Mouse (Mus musculus) MN1 (cell line): ENCODE data around the gene Upb1.
A peak's percentile ranks its signal among the peaks of the same experiment; 100 is the strongest.

Experiments used
- DNase-seq: peaks from one replicate; pipeline ENCODE4 v3.0.0-alpha.2; 2016; ENCODE audit warnings: low spot score

The Upb1 gene

DNA sequence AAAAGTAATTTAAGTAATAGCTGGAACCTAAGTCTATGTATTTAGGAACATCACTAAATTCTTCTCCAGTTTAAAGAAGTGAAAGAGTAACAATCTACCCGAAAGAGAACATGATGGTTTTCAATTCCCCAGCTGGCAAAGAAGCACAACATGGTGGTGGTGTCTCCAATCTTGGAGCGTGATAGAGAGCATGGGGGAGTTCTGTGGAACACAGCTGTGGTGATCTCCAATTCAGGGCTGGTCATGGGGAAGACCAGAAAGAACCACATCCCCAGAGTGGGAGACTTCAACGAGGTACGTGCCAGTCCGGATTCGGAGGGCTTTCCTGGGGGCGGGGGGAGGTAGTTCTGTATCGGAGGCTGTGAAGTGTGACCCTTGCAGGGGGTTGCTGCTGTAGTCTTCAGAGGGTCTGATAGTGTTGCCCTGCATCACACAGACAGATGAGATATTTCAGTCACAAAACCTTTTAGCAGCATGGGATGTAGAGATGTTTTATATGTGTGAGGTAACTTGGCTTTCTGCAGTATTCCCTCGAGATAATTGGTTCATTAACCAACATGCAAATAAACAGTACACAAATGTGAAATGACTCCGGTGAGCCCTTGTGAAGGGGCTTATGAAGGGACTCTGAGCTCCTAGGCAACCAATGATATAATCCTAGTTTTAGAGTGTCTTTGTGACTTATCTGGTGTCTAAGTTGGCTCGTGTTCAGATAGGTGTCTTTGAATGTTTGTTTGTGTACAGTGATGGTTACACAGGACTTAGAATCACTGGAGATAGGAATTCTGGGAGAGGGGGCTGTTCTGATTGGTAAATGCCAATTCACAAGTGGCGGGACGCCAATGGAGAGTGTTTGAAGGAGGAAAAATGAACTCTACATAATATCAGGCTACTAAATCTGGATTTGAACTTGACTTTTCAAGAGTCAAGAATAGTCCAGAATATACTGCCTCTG is 27.4 kb downstream of the Upb1 start:
- no peak for DNase-seq

DNA sequence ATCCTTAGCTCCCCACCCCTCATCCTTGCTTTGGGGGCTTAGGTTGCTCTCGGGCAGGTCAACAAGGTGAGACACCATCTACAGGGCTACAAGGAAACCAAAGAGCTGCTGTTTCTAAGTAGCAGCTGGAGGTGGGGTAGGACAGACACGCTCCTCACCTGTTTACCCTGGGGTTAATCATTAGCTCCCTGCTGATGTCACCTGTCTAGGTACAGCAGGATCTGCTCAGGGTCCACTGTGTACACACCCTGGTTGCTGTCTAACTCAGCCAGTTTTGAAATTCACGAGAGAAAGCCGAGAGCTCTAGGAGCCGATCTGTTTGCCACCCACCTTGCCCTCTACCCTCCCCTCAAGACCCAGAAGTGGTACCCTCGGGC is 28.1 kb downstream of the Upb1 start:
- DNase-seq = no peak

DNA sequence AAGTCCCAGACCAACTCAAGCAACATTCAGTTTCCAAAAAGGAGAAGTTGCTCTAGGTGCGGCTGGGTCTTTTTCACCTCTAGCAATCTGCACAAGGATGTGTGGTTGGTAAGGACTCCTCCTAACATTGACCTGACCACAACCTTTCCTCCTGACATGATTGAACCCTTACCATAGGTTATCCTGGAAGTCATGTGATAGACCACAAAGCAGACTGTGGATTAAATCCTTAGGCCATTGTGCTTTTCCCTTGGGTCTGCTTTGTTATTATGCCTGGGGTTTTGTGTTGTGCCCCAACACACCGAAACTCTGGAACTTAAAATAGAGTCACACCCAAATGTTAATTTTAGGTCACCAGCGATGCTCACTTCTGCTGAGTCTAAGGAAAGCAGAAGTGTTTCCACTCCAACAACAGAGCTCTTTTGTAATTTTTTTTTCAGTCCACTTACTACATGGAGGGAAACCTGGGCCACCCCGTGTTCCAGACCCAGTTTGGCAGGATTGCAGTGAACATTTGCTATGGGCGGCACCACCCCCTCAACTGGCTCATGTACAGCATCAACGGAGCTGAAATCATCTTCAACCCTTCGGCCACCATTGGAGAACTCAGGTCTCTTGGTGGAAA is 28.7 kb downstream of the Upb1 start:
- no peak for DNase-seq

DNA sequence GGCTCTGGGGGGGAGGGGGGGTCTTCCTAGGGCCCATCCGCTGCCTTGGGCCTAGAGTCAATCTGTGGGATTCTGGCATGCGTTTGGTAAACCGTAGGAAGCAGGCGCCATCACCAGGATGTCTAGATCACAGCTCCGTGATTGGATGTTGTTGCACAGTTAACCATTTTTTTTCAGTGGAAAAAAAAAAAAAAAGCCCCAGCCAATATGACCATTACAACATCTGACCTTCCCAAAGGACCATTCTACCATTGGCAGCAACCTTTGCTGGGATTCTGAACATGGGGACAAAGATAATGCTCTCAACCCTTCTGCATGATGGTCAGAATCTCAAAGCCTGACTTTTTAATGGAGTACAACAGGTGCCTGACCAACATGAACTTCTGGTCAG is 29.2 kb downstream of the Upb1 start:
- no peak for DNase-seq

DNA sequence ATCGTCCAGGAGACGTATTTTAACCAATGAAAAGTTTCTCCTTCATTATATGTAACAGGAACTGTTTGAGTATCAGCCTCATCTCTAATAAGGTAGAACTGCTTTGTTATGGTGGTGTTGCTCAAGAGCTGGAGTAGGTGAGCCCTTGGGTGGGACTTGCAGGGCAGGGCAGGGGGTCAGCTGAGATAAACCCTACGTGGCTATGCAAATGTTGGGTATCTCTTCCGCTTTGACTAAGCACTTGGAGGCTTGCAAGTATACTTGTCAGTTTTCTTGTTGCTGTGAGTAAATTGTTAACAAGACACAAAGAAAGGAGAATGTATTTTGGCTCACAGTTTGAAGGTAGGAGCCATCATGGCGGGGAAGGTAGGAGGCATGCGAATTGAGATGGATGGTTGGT is 29.7 kb downstream of the Upb1 start:
- DNase-seq = no peak

DNA sequence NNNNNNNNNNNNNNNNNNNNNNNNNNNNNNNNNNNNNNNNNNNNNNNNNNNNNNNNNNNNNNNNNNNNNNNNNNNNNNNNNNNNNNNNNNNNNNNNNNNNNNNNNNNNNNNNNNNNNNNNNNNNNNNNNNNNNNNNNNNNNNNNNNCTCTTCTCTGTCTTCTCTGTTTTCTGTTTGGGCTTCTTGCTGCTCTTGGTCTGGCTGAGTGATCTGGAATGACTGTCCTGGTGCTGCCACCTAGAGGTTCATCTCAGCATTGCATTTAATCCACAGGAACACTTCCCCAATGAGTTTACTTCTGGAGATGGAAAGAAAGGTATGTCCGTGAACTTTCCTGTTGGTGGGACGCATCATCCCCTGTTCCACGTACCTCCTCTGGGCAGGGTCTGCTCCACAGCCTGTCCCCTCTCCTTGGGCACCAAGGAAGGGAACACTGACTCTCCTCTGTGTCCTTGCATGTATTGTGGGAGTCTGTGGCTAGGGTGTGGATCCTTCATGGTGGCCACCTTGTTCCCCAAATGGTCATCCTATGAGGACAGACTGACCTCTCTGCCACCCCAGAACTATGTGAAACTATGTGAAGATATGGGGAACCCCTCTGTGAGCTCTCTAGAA is 35.8 kb downstream of the Upb1 start:
- peak; percentile 84 for DNase-seq

DNA sequence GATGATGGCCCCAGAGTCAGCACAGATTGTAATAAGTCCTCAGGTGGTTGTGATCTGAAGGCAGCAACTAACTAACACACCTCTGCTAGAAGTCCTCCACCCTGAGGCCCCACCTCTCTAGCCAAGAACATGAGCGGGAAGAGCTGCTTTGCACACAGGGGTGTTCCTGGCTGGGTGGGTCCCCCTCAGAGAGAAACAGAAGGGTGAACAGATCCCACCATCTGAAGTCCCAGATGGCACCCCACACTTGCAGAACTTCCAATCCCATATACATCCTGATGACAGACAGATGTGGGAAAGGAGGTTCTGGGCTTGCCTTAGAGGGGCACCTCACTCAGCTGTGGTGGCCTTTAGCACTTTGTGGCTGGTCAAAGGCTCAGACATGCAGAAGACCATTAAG is 36.4 kb downstream of the Upb1 start:
- DNase-seq = no peak

DNA sequence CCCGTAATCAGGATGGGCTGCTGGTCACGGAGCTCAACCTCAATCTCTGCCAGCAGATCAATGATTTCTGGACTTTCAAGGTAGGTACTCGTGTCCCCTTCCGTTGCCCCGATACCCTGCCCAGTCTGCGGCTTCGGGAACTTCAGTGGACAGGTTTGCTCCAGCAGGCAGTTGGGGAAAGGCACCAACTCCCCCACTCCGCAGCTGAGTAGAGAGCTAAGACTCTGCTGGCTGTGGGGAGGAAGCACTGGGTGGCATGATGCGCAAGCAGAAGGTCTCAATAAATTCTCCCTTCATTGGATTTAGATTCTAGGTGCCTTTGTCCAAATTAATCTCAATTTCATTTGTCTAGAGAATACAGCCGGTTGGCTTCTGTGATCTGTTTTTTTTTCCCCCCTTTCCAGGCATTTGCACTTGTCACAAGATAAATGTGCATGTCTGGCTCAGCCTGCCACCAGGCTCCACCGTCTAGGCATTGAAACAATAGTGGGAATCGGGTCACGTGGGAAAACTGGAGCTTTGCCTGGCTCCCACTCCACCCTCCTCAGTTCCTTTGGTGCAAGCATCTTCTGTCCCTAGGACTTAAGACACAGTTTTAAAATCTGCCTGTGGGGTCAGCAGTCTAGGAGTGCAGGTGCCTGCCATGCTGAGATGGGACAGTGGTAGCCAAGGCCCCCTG is 37.4 kb downstream of the Upb1 start:
- peak; percentile 78 for DNase-seq

DNA sequence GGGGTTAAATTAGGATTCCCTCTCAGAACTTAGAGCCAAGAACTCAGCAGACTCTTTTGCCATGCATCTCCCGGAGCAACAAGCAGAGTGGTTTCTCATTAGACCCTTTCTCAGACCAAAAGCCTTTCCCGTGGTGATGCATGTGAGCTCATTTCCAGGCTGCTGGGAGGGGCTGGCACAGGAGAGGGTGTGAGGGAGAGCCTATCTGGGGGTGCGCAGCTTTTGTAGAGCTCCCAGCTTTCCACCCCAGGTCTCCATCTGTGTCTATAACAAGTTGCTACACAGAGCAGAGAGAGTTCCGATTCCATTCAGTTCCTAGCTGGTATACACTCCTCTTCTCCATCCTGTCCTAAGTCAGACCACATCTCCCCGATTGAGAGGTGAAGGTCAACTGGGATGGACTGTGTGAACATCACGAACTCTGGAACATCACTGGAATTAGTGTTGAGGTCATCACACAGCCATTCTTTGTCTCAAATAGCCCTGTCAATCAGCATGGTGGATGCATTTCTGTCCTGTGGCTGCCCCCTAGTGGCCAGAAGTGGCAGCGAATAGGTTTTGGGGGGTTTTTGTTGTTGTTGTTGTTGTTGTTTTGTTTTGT is 38.4 kb downstream of the Upb1 start:
- no peak for DNase-seq

DNA sequence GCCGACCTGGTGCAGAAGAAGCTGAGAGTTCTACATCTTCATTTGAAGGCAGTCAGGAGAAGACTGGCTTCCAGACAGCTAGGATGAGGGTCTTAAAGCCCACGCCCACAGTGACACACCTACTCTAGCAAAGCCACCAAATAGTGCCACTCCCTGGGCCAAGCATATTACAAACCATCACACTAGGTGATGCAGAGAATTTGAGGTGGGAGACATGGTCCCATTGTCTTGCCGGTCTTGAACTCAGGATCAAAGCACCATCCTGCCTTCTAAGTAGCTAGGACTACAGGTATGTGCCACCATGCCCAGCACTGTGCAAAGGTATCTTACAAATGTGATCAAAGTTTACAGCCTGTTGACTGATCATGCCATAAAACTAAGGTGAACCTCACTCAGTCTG is 39.8 kb downstream of the Upb1 start:
- no peak for DNase-seq

DNA sequence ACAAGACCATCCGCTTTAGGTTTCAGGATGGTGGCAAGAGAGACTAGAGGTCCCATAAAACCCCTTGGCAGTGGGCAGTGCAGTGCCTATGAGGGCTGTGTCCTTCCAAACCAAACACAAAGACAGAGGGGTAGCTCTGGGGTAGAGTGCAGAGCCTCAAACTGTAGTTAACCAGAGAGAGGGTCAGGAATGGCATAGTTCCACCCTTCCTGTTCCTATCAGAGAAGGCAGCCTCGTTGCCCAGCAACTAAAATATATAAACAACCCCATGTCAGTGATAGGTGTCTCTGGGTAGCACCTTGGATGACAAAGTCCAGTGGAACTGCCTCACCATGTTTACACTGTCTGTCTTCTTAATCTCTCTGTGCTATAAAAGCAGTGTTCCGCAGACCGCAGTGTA is 40.9 kb downstream of the Upb1 start:
- no peak for DNase-seq

DNA sequence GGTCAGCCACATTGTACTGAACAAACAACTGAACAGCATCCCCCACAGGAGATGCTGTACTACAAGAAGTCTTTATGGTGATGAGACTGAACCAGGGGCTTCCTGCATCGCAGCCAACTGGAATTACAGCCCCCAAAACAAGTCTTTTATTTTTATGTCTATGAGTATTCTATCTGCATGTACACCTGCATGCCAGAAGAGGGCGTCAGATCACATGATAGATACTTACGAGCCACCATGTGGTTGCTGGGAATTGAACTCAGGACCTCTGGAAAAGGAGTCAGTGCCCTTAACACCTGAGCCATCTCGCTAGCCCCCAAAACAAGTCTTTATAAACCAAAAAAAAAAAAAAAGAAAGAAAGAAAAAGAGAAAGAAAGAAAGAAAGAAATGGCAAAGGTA is 42.1 kb downstream of the Upb1 start:
- DNase-seq = no peak

DNA sequence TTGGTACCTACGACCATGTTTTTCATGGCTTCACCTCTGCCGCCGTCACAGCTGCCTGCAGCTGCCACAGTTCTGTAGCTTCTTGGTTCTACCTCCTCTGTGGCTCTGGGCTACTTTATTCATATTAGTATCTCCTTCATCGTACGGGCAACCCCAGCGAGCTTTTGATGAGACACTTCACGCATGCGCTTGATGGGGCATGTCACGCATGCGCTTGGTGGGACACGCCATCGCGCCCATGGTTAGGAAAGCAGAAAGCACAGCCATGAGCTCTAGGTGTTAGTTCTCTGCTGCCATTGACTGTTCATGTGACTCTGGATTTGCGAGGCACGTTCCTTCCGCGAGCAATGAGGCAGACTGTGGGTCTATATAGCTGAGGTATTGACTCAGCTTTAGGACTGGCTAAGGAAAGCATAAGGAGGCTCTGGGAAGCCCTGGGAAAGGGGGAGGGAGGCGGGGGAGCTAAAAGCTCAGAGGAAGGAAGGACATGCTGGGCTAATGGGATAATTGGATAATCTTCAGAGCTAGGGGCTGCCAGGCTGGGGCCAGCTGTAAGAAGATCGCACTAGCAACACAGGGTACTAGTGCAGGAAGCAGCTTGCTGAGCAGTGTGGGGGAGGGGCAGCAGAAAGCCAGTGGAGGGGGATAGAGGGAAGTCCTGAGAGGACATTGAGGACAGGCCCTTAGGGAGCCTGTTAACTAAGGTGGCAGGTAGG is 43.4 kb downstream of the Upb1 start:
- DNase-seq = peak; percentile 62

DNA sequence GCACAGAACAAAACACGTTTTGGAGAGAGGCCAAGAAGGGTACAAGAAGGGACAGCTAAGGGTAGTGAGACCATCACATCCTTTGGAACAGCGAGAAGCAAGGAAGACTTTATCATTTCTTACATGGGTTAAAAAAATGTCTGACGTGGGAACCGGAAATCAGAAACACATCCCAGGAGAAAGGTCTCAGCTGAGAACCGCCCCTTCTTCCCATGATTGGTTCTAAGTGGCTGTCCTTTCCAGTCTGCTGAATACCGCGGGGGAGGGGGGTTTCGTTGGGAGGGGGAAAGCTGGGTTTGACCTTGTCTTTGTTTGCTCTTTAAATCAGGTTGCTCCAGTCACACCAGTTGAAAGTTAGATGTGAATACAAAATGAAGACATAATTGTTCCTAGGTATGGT is 44.1 kb downstream of the Upb1 start:
- DNase-seq = peak; percentile 56

DNA sequence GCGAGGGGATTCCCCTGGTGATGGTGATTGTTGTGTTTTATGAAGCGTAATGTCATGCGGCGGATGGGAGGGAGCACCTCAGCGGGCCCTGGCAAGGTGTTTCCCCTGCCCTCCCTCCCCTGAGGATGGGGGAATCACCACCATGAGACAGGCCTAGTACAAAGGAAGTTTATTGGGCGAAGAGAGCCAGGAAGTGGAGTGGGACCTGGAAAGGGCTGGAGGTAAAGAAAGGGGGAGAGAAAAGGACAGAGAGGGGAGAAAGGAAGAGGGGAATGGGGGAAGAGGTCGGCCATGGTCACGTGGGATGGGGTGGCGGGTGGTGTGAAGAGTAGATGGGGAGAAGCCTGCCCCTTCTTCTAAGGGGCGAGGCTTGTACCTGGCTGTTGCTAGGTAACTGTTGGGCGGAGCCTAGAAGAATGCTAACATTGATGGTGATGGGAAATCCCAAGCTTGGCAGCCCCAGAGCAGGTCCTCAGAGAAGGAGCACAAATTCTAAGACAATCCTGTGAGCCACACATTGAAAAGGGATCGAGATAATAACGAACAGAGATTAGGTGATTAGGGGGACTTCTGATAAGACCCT is 45.7 kb downstream of the Upb1 start:
- no peak for DNase-seq

DNA sequence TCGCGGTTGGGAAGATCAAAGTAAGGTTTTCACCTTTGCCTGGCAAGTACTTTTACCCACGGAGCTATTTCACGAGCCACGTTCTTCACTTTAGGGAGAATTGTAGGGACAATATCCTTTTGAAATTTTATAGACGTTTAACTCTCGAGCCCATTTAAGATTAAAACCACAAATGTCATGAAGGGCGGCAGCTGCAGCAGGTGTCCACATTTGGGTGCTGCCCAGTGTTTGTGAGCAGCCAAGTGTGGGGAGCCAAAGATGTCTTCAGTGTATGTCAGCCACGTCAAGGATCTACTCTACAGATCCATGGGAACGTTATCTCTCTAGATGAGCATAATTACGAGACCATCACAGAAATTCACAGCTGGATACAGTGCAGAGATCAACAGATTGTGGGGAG is 46.6 kb downstream of the Upb1 start:
- DNase-seq = no peak

DNA sequence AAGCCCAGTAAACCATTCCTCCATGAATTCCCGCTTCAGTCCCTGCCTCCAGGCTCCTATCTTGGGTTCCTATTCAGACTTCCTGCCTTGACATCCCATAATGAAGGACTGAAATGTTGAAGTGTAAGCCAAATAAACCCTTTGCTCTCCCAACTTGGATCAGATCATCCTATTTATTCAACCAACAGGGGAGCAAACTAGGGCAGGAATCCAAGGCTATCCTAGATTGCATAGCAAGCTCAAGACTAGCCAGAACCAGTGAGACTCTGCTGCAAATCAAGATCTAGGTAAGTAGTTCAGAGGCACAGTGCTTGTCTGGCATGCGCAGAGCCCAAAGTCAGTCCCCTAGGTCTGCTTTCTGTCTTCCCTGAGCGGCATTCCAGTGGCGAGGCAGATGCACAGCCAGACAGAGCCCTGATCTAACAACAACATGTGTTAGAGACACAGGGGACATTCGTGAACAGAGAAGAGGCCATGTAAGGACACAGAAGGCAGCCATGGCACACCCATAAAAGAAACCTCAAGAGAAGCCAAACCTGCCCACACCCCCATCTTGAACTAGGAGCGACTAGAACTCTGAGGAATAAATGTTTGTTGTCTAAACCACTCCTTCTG is 48.0 kb downstream of the Upb1 start:
- DNase-seq = no peak

DNA sequence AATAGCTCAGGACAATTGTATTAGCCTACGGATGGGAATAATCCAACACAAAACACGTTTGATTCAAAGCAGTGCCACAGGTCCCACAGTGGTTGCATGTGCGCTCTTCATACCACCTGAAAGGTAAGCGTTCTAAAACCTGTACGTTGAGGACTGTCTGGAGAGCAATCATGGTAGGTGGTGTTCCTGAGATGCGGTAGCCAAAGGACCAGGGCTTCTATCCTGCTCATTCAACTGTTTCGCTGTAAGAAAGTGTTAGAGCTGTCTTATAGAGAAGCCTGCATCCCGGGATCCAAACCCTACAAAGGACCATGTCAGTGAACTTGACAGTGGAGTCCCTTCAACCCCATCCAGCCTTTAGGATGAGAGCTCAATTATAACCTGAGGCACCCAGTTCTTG is 49.4 kb downstream of the Upb1 start:
- no peak for DNase-seq

DNA sequence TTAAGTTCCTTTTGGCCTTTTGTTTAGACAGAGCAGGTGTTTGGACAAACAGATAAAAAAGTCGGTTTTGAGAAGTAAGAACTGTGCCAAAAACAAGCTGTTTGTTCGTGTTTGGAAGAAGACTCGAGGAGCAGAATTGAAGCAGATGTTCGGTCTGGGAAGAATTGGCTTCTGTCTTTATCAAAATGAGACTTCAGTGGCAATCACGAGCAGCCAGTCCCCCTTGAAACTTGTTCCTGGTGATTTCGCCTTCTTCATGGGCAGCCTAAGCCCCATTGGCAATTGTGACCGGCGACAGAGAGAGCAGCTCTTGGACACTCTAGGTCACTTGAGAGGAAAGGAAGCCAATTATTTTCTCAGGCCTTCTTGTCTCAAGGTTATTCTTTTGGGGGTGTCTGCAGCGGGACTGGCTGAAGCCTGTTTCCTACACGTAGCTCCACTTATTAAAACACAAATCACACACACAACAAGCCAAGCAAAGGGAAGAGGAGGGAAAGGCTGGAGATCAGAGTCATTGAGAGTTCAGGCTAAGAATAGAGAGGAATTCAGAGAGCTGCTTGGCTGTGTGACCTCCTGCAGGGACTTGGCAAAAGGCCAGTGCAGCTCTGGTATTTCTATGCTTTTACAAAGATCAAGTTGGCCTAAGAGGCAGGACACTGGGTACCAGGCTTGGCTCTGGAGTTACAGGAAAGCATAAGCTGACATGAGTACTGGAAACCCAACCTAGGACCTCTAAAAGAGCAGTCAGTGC is 50.3 kb downstream of the Upb1 start:
- peak; percentile 54 for DNase-seq
